Mouse (Mus musculus) lung, postnatal 36 days (tissue): Measurements from ENCODE around the gene Garnl3.
"Not testable (repeated sequence)": the region's sequence is repeated elsewhere in the genome, so short reads cannot be mapped to it uniquely, and the experiment has no call there.

Source experiments
- DNase-seq: peaks from one replicate; pipeline ENCODE4 v3.0.0; 2022; ENCODE audit warnings: mixed read lengths

Gene Garnl3

DNA sequence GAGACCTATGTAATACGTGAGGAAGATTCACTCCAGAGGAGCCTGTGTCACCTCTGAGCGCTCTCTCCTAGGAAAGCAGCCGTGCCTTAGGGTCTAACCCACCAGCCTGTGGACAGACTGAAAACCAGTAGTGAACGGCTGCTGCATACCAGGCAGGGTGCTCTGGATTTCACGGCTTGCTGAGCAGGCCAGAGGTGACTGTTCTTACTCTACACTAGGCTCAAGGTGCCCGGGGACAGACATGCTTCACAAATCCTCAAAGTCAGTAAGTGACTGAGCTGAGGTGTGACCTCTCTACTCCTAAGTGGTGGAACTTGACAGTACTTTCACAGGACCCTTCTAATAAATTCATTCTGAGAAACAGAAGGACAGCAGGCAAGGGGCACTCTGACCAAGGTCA is 108.6 kb downstream of the Garnl3 start:
- no peak for DNase-seq

DNA sequence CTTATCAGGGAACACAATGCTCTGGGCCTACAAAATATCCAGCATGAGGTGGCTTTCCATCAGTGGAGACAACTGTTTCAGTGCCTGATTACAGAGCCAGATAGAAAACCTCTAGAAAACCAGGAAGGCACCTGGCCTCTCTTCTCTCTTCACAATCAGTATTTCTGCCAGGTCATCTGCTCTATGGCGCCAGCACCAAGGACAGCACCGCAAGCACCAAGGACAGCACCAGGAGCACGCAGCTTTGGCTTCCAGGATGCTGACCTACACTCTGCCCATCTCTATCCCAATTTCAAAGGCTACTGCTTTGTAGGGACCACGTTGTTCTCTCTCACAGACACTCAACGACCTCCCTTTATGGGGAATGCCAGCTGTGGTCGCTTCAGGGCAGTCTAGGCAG is 113.4 kb downstream of the Garnl3 start:
- peak; percentile 59 for DNase-seq

DNA sequence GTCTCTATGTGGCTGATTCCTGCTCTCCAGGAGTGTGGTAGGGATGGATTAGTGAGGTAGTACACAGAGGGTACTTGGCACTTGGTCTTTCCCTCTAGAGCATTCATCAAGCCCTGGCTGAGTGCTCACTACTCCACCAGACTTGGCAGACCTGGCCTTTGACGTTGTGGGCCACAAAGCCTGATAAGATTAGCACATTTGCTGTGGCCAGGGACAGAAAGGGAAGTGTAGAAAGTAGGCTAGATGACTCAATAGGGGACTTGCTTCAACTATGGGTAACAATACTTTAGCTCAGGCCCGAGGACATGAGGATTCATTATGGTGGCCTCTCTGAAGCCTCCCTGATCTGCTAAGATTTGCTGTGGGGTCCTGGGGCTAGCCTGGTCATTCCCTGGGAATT is 114.3 kb downstream of the Garnl3 start:
- no peak for DNase-seq

DNA sequence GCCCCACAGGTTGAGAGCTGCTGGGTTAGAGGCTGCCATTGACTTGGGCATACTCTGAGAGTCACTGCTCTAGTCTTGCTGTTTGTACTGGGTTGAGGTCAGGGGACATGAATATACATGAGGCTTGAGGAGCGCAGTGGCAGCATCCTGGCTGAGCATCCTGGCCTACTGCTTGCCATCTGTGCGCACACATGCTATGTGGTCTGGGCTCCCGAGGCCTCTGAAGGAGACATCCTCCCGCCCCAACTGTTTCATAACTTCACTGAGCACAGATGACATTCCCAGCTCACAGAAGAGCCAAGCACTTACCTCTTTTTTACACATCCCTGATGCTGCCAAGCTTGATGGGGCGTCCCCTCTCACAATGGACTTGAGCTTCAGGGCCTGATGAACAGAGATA is 116.6 kb downstream of the Garnl3 start:
- no peak for DNase-seq

- DNase-seq = not testable (repeated sequence)
Measured at GRCm38 (mm10) chr2:33009055-33009454, 122.4 kb downstream of the Garnl3 start.

DNA sequence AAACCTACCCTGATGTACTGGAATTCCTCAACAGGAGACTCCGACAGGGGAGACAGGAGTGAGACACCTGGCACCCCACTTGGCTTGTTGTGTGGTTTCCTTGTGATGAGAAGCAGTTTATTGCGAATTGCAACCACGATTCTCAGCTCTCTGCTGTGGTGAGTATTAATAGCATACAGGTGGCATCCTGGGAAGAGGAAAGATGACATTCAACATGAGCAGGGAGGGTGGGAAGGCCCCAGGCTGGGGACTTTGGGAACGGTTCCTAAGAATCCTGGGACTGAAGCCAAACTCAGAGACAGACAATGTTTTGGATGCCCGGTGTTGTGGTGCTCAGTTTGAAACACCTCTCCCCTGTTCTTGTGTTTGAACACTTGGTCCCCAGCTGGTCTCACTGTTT is 126.4 kb downstream of the Garnl3 start:
- no peak for DNase-seq

- DNase-seq = no peak
Measured at GRCm38 (mm10) chr2:33002144-33002543, 129.3 kb downstream of the Garnl3 start.

- DNase-seq = no peak
Measured at GRCm38 (mm10) chr2:32999752-33000151, 131.7 kb downstream of the Garnl3 start.

- no peak for DNase-seq
Measured at GRCm38 (mm10) chr2:32997792-32998191, 133.7 kb downstream of the Garnl3 start.

DNA sequence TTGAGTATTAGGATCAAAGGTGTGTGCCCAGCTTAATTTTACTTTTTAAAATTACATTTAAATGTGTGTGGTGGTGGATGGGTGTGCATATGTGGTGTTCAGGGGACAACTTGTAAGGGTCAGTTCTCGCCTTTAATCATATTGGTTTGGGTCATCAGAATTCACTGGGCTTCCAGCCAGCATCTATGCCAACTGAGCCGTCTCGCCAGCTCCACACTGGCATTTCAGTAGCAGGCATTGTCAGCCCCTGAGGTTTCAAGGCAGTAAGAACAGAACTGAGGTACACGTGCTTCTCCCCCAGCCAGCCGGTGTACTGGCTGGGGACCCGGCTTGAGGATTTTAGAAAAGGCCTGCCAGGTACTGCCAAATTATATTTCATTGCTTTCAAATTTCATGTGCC is 134.4 kb downstream of the Garnl3 start:
- DNase-seq = no peak

DNA sequence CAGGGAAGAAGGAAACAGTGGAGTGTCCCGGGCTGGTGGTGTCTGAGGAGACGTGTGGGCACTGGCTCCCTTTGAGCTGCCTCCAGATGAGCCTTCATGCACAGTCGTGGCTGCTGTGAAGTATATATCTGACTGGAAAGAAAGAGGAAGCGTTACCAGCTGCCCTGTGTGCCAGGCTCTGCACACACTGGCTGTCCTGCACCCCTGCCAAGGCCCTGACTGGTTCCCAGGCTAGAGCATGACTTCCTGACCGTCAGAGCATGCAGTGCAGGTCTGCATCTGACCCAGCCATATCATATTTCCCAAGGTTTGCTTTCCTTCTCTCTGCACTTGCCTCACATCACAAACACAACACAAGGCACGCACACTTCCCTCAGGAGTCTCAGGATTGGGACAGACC is 139.3 kb downstream of the Garnl3 start:
- no peak for DNase-seq

- no peak for DNase-seq
Measured at GRCm38 (mm10) chr2:32990167-32990832, 141.2 kb downstream of the Garnl3 start.

GRCm38 (mm10) chr2:32989376-32989775 is 142.1 kb downstream of the Garnl3 start:
- no peak for DNase-seq

DNA sequence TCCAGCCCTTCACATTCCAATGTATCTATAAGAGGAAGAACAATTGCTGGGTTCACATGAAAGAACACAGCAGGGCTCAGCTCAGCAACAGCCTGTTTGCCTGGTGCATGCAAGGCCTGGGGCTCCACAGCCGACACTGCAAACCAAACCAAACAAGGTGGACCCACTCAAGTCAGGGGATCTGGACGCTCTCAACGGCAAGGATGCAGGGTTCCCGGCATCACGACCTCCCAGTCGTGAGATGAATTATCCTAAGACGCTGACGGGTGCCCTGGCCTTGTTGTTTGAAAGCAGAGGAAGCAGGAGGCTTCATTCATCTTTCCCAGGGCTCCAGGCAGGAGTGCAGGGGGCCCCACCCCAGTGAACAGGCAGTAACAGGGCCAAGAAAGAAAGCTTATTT is 145.6 kb downstream of the Garnl3 start:
- no peak for DNase-seq

- no peak for DNase-seq
Measured at GRCm38 (mm10) chr2:32983617-32984016, 147.8 kb downstream of the Garnl3 start.

GRCm38 (mm10) chr2:32982700-32983099 is 148.8 kb downstream of the Garnl3 start:
- peak; percentile 44 for DNase-seq

DNA sequence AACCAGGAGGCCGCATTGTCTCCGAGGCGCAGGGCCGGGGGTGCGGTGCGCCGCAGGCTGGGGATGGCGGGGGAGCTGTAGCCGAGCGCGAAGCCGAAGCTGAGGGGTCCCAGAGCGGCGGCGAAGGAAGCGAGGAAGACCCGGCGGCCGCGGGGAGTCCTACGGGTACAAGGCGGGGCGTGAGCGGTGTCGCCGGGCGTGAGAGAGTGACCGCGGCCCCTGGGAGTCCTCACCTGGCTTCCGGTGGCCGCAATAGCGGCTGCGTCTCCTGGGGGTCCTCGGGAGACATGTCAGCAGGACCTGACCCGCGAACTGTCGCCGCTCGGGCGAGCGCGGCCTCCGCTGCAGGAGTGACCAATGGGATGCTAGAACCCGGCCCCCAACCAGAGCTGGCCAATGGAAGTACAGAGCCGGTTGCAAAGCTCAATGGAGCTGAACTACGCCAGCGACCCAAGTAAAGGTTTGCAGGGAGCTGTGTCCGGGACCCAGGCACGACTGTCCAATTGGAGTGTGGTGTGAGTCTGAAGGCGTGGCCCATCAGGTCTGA is 149.7 kb downstream of the Garnl3 start, which contains the start of gene Slc2a8:
Gene Slc2a8 (minus strand): TSS at position 359 of the 547 bp plus-strand sequence.
- DNase-seq = peak; percentile 96

- DNase-seq = no peak
Measured at GRCm38 (mm10) chr2:32981281-32981680, 150.2 kb downstream of the Garnl3 start.

- no peak for DNase-seq
Measured at GRCm38 (mm10) chr2:32979675-32980074, 151.8 kb downstream of the Garnl3 start.

GRCm38 (mm10) chr2:32978675-32979074 is 152.8 kb downstream of the Garnl3 start:
- no peak for DNase-seq

- no peak for DNase-seq
Measured at GRCm38 (mm10) chr2:32977114-32977513, 154.3 kb downstream of the Garnl3 start.

- no peak for DNase-seq
Measured at GRCm38 (mm10) chr2:32974216-32974615, 157.2 kb downstream of the Garnl3 start.

GRCm38 (mm10) chr2:32971235-32971634 is 160.2 kb downstream of the Garnl3 start:
- no peak for DNase-seq

DNA sequence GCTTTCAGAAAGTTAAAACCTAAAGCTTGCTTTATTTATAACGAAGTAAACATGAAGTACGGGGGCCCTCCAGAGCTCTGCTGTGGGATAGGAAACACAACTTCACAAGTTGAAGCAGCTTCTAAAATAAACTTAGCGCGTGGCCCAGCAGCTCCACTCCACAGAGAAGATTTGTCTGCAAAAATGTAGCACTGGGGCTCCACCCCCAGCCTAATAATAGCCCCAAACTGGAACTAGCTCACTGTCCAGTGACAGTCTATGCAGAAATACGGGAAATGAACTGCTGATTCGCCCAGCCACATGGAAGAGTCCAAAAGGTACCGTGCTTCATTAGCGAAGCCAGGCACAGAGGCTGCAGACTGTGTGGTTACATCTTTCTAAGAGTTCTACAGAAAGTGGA is 162.1 kb downstream of the Garnl3 start:
- DNase-seq = no peak

GRCm38 (mm10) chr2:32968024-32968614 is 163.3 kb downstream of the Garnl3 start:
- DNase-seq = no peak
